Mouse (Mus musculus) ES-Bruce4 (cell line): ENCODE results near the gene Kalrn. TPM values are rescaled to one million over a fixed set of nuclear protein-coding genes. Genes with fewer than 3 reads are reported as not detected.

Source experiments
- H3K27ac ChIP-seq: 2 replicates; pipeline ENCODE4 v1.5.1; 2012; ENCODE audit warnings: low read length, inconsistent platforms; ENCODE audit not compliant: insufficient read depth
- H3K27me3 ChIP-seq: 2 replicates; pipeline ENCODE4 v1.6.1; 2012; ENCODE audit warnings: mild to moderate bottlenecking, low read length, inconsistent platforms; ENCODE audit not compliant: control insufficient read depth, poor library complexity, insufficient read depth, severe bottlenecking
- H3K36me3 ChIP-seq: 2 replicates; pipeline ENCODE4 v1.6.1; 2012; ENCODE audit warnings: inconsistent platforms, mild to moderate bottlenecking, low read length, moderate library complexity; ENCODE audit not compliant: control insufficient read depth, poor library complexity, insufficient read depth, severe bottlenecking
- H3K4me1 ChIP-seq: one replicate; pipeline ENCODE4 v1.8.1; 2011; ENCODE audit warnings: low read length; ENCODE audit not compliant: control insufficient read depth, insufficient read depth
- H3K4me3 ChIP-seq: 2 replicates; pipeline ENCODE4 v1.5.1; 2011; ENCODE audit warnings: low read depth, mild to moderate bottlenecking, low read length
- H3K9ac ChIP-seq: 2 replicates; pipeline ENCODE4 v1.6.1; 2012; ENCODE audit warnings: low read depth, mild to moderate bottlenecking, inconsistent platforms; ENCODE audit not compliant: poor library complexity, severe bottlenecking
- H3K9me3 ChIP-seq: replicated peaks from 2 replicates; pipeline ENCODE4 v1.6.1; 2012; ENCODE audit warnings: mild to moderate bottlenecking, low read length, inconsistent platforms; ENCODE audit not compliant: control insufficient read depth, poor library complexity, insufficient read depth, severe bottlenecking
- CTCF ChIP-seq: IDR thresholded peaks from one replicate; pipeline ENCODE4 v1.8.1; 2011; ENCODE audit warnings: low read depth, low read length
- EP300 ChIP-seq: IDR thresholded peaks from 2 replicates; pipeline ENCODE4 v1.6.1; 2011; ENCODE audit warnings: low read depth, low read length; ENCODE audit not compliant: insufficient read depth
- POLR2A ChIP-seq: IDR thresholded peaks from one replicate; pipeline ENCODE4 v1.8.1; 2011; ENCODE audit warnings: low read length; ENCODE audit not compliant: insufficient read depth
- polyA plus RNA-seq: library from polyadenylated mRNA; stranded (reverse); fragments of >200 nt; gene quantifications from 2 replicates; pipeline ENCODE4 v1.2.4, GENCODE M21; 2011; ENCODE audit warnings: low read depth; ENCODE audit not compliant: missing spikeins, insufficient read depth, insufficient read length

The Kalrn gene
- polyA plus RNA-seq, 1 experiment = 8.2 TPM

DNA sequence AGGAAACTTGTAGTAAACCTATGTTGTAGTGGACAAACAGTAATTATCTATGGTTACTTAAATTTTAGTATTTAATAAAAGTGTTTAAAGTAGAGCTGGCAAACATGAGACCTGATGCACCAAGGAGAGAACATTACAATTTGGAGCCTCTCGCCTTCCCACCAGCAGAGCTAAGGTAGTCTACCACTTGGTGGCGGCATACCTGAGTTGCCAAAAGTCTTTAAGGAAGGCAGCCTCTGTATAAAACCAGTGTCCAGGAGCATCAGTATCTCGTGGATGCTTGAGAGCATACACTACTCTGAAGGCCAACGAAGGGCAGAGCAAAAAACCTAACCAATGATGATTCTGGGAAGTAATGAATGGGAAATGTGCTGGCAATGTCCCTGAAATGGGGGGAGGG lies 199.8 kb downstream of the Kalrn start:
- Histone ChIP-seq H3K9me3 (no peaks in the 10 kb centered on the region), H3K4me1 (no peaks in the 10 kb centered on the region), H3K4me3 (no peak overlapping the region), H3K36me3 (no peaks in the 10 kb centered on the region), H3K27ac (no peak overlapping the region), H3K27me3 (no peaks in the 10 kb centered on the region), H3K9ac (no peak overlapping the region)
- TF ChIP-seq EP300 (no peak), CTCF (no peak), POLR2A (no peak)

GRCm38 (mm10) chr16:34372103-34372741 lies 201.1 kb downstream of the Kalrn start:
- no peaks in the 10 kb centered on the region for H3K36me3 ChIP-seq
- H3K27ac ChIP-seq = no peak overlapping the region
- H3K27me3 ChIP-seq = no peaks in the 10 kb centered on the region
- H3K4me1 ChIP-seq = no peaks in the 10 kb centered on the region
- H3K4me3 ChIP-seq = no peak overlapping the region
- H3K9me3 ChIP-seq = no peaks in the 10 kb centered on the region
- no peak overlapping the region for H3K9ac ChIP-seq
- TF ChIP-seq CTCF (no peak), POLR2A (no peak), EP300 (no peak)

DNA sequence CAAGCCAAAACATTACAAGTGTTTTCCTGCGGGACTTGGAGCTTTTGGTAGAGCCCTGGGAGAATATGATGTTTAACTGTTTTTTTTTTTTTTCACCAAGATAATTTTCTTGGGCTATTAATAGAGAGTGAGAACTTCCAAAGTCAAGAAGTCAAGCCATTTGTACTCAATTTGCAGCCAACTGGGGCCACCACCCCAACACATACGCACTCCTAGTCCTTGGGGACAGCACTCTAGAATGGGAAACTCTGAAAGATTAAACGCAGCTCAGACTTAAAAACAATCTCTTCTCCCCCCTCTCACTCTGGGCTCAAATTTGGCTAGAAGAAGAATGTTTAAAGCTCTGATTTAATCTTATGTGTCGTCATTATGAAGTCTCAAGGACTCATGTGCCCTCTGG lies 214.1 kb downstream of the Kalrn start:
- Histone ChIP-seq H3K36me3 (no peaks in the 10 kb centered on the region), H3K27ac (no peak overlapping the region), H3K9me3 (no peaks in the 10 kb centered on the region), H3K9ac (no peak overlapping the region), H3K4me3 (no peak overlapping the region), H3K4me1 (no peaks in the 10 kb centered on the region), H3K27me3 (no peaks in the 10 kb centered on the region)
- no peak for TF ChIP-seq CTCF
- no peak for TF ChIP-seq EP300
- no peak for TF ChIP-seq POLR2A

DNA sequence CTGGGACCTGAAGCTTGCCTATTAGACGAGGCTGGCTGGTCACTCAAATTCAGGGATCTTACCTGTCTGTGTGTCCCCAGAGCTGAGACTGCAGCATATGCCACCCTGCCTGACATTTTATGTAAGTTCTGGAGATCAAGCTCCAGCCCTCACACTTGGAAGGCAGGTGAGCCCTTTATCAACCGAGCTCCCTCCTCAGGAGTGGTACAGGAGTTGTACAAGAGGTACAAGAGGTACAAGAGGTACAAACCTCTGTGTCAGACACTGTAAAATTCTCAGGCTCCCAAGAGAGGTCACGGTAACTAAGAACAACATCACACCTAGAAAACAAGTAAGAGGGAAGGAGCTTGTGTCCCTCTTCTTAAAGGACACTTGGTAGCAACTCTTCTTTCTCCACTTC lies 217.8 kb downstream of the Kalrn start:
- Histone ChIP-seq H3K36me3 (no peaks in the 10 kb centered on the region), H3K4me1 (no peaks in the 10 kb centered on the region), H3K9me3 (no peaks in the 10 kb centered on the region), H3K27ac (no peak overlapping the region), H3K4me3 (no peak overlapping the region), H3K27me3 (no peaks in the 10 kb centered on the region), H3K9ac (no peak overlapping the region)
- no peak for TF ChIP-seq POLR2A

DNA sequence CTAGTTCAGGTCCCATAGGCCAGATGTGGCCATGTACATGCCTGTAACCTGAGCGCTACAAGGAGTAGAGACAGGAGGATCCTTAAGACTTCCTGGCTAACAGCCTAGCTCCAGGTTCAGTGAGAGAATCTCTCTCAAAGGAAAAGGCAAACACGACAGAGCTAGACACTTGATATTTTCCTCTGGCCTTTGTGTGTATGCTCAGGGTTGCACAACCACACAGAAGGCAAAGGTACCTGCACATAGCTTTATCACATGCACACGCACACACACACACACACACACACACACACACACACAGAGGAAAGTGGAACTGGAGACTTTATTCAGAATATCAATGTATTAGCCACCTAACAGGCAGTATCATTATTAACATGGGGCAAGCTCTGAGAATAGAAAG lies 219.3 kb downstream of the Kalrn start:
- H3K27me3 ChIP-seq = no peaks in the 10 kb centered on the region
- no peak overlapping the region for H3K9ac ChIP-seq
- H3K9me3 ChIP-seq = no peaks in the 10 kb centered on the region
- no peak overlapping the region for H3K27ac ChIP-seq
- H3K4me3 ChIP-seq = no peak overlapping the region
- no peaks in the 10 kb centered on the region for H3K4me1 ChIP-seq
- H3K36me3 ChIP-seq = no peaks in the 10 kb centered on the region
- TF ChIP-seq POLR2A (no peak), CTCF (no peak), EP300 (no peak)

DNA sequence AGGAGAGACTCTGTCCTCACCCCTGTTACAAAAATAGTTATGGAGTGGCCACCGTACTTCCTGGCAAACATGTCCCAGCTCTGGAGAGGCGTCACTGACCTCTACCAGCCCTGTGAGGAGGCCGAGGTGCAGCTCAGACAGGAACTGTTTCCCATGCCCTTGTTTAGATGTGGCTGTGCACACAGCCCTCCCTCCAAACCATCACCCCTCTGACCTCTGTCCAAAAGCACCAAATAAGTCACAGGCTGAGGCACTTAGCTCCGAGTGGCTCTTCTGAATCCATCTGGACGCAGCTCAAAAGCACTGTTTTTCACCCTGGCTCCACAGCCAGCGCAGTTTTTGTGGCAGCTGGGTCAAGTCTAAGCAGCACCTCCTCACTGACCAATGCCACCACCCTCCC lies 220.6 kb downstream of the Kalrn start:
- Histone ChIP-seq H3K36me3 (no peaks in the 10 kb centered on the region), H3K27ac (no peak overlapping the region), H3K4me3 (no peak overlapping the region), H3K27me3 (no peaks in the 10 kb centered on the region), H3K4me1 (no peaks in the 10 kb centered on the region), H3K9ac (no peak overlapping the region), H3K9me3 (no peaks in the 10 kb centered on the region)
- TF ChIP-seq POLR2A (no peak), EP300 (no peak), CTCF (no peak)
